Mouse (Mus musculus): Measurements from ENCODE around the gene Des.

The Des gene

DNA sequence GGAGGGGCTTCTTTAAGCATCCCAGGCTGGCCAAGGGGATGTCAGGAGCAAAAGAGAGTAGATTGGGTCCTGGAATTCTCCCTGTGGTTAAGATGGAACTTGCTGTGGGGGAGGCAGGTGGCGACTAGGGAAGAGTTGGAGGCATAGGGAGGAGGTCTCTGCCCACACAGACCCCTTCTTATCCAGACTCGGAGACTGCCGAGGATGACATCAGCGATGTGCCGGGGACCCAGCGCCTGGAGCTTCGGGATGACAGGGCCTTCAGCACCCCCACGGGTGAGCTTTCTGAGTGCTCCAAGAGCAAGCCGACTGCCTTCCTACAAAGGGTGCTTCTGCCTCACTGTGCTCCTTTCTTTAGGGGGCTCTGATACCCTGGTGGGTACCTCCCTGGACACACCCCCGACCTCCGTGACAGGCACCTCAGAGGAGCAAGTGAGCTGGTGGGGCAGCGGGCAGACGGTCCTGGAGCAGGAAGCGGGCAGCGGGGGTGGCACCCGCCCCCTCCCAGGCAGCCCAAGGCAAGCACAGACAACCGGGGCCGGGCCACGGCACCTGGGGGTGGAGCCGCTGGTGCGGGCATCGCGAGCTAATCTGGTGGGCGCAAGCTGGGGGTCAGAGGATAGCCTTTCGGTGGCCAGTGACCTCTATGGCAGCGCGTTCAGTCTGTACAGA lies 24.5 kb downstream of the Des start:
- DNase-seq (ENCODE audit: low read depth, low spot score), result peak; percentile 68

DNA sequence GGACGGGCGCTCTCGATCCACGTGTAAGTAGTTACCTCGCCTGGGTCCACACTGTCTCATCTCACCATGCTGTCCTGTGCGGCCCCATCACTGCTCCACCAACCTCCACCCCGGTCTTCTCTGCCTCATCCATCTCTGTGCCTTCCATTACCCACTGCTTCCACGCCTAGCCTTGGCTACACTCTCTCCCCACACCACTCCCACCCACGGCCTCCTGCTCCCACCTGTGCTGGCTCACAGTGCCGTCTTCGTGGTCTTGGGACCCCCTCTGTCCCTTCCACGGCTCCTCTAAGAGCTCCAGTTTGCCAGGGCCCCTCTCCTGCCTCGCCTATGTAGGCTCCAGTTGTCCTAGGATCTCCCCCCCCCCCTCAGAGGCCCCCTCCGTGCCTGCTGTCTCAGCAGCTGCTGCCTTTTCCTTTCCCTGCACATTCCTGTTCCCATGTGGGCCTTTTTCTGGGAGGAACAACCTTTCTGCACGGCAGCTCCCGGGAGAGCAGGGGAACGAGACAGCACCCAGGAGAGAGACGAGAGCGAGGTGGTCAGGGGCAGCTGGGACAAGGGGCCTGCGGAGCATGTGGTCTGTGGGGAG lies 25.1 kb downstream of the Des start:
- peak; percentile 78 for DNase-seq (ENCODE audit: low read depth, low spot score)

DNA sequence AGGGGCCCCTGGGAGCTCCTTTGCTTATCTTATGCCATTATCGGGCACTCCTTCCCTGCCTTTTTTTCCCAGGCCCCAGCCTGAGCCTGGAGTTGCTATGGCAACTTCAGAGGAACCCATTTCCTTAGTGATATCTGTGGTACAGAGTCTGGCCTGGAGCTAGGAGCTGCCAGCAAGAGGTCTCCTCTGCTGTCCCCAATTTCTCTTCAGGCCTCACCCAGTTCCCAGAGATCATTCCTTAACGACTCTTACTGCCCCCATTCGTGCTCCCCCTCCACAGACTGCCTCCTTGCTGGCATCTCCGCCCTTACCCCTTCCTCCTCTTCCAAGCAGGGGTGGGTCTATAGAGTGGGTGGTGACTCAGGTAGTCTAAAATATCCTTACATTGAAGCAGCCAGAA lies 26.0 kb downstream of the Des start:
- peak; percentile 81 for DNase-seq (ENCODE audit: low read depth, low spot score)

GRCm38 (mm10) chr1:75387469-75387928 lies 27.4 kb downstream of the Des start:
- no peak for DNase-seq (ENCODE audit: low read depth, low spot score)

GRCm38 (mm10) chr1:75387929-75388897 lies 28.1 kb downstream of the Des start:
- no peak for DNase-seq (ENCODE audit: low read depth, low spot score)

GRCm38 (mm10) chr1:75388898-75389515 lies 28.9 kb downstream of the Des start:
- no peak for DNase-seq (ENCODE audit: low read depth, low spot score)

- DNase-seq (ENCODE audit: low read depth, low spot score), result peak; percentile 95
Observed at GRCm38 (mm10) chr1:75393139-75393538, 33.0 kb downstream of the Des start.

DNA sequence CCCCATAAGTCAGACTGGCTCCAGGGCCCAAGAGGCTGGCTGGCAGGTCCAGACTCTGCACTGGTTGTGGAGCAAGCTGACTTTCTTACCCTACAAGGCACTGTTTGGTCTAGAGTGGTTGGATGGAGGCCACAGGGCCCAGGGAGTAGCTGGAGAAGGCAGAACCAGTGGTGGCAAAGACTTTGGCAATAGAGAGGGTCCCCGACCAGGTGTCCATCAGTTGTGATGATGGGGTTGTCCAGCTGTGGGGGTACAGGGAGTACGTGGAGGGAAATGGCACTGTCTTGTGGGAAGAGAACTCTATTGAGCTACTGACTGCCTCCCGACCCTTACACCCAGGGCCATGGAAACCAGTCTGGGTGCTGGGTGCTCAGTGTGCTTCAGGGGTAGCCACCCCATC lies 33.7 kb downstream of the Des start:
- DNase-seq (ENCODE audit: low read depth, low spot score), result no peak

GRCm38 (mm10) chr1:75398761-75399402 lies 38.8 kb downstream of the Des start:
- DNase-seq (ENCODE audit: low read depth, low spot score), result peak; percentile 89

DNA sequence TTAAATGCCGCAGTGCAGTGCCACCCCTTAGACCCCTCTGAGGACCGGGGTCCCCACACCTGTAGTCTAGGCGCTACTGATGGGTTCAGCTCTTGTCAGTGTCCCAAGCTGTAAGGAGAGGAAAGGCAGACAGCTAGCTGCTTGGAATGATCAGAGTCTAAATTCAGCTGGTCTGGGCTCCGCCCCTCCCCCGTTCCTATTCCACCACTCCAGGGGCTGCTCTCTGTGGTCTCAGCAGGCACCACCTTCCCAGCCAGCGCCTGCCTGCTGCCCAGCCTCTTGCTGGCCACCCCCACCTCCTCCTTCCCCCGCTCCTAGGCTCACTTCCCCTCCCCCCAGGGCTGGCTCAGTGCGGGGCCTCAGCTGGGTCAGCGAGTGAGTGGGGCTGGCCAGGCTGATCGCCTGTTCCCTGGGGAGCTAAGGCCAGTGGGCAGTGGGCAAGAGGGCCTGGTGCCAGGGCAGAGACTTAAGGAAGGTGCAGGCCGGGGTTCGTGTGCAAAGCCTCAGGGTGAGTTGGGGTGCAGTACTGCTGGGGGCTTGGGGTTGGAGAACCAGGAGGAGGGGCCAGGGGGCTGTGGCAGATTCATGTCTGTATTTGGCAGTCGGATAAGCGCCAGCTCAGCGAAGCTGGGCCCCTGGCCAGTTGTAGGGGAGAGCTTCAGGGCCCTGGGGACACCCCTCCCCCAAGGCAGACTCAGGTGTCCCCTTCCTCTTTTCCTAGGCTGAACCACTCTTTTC lies 39.8 kb downstream of the Des start:
- no peak for DNase-seq (ENCODE audit: low read depth, low spot score)

GRCm38 (mm10) chr1:75400493-75401115 lies 40.5 kb downstream of the Des start:
- no peak for DNase-seq (ENCODE audit: low read depth, low spot score)

DNA sequence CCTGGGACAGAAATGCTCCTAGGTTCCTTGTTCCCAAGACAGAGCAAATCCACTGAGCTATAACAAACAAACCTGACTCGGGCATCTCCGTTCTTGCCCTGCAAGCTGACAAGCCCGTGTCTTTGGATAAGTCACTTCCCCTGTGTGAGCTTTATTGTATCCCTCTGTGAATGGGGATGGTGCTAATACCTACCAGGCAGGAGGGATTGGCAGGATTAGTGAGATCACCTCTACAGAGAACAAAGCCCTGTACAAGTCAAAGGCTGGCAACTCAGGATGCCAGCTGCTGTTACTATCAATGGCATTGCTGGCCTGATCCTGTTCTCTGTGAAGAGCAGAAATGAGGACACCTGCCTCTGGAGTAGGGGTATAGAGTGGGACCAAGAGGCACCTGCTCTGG lies 45.4 kb downstream of the Des start:
- DNase-seq (ENCODE audit: low read depth, low spot score), result no peak

GRCm38 (mm10) chr1:75406173-75406572 lies 46.0 kb downstream of the Des start:
- DNase-seq (ENCODE audit: low read depth, low spot score), result no peak

- DNase-seq (ENCODE audit: low read depth, low spot score), result peak; percentile 49
Observed at GRCm38 (mm10) chr1:75407056-75407455, 46.9 kb downstream of the Des start.

DNA sequence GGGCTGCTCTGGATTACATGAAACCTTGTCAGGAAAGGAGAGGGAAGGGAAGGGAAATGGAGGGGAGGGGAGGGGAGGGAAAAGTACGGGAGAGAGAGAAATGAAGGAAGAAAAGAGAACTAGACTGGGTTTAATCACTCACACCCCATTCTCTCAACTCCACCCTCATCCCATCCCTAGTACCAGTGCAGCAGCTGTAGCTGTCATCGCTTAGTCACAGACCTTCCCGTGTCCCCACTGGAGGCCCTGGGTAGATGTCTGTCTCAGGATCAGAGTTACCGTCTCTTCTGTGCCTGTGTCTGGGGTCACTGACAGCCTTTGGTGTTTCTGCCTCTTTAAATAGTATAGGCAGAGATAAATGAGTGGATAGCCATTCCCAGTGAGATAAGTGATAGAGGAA lies 48.1 kb downstream of the Des start:
- DNase-seq (ENCODE audit: low read depth, low spot score), result peak; percentile 58

- DNase-seq (ENCODE audit: low read depth, low spot score), result no peak
Observed at GRCm38 (mm10) chr1:75409950-75410349, 49.8 kb downstream of the Des start.

DNA sequence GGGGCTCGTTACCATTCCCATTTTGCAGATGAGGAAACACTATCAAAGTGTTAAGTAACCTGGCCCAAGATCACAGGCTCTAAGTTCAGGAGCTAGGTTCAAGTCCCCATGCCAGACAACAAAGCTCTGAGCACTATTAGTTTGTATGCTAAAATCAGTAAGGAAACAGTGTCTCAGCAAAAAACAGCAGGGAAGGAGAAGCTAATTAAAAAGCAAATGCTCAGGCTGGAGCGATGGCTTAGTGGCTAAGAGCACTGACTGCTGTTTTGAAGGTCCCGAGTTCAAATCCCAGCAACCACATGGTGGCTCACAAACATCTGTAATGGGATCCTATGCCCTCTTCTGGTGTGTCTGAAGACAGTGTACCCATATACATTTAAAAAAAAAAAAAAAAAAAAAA lies 52.1 kb downstream of the Des start:
- DNase-seq (ENCODE audit: low read depth, low spot score), result no peak

DNA sequence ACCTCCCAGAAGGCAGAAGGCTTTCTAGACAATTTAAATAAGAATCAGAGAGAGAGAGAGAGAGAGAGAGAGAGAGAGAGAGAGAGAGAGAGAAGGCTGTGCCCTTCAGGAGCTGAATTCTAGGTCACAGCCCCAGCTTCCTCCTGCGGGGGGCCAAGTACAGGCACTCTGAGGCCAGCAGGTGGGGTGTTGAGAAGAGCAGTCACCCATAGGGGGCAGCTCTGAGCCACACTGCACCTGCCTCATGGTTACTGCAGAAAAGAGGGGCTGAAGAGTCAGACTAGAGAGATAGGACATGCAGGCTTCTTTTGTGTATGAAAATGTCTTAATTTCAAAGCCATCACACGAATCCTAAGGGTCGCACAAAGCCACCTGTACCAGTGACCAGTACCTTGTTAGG lies 53.6 kb downstream of the Des start:
- peak; percentile 86 for DNase-seq (ENCODE audit: low read depth, low spot score)
